Mouse (Mus musculus) lung, embryonic 16.5 days (tissue): ENCODE measurements around the gene Poc1a. TPM values are rescaled to one million over a fixed set of nuclear protein-coding genes. Genes with fewer than 3 reads are reported as not detected.

Experiments used
- ATAC-seq: fragments of 200-750 bp; cut with Nextera tagmentation; 2 replicates; pipeline ENCODE4 v1.8.0; 2017; ENCODE audit warnings: low read depth, mild to moderate bottlenecking, moderate library complexity
- H3K27ac ChIP-seq: fragments of 300-500 bp; sonication (generic); 2 replicates; pipeline ENCODE4 v1.5.1; 2014; ENCODE audit warnings: mild to moderate bottlenecking, control low read depth, low read length
- H3K27me3 ChIP-seq: fragments of 300-500 bp; sonication (generic); 2 replicates; pipeline ENCODE4 v1.6.1; 2014; ENCODE audit warnings: low read depth, low read length, mixed read lengths; ENCODE audit not compliant: control insufficient read depth, insufficient read depth
- H3K36me3 ChIP-seq: fragments of 300-500 bp; sonication (generic); 2 replicates; pipeline ENCODE4 v1.6.1; 2014; ENCODE audit warnings: low read length; ENCODE audit not compliant: control insufficient read depth, insufficient read depth
- H3K4me1 ChIP-seq: fragments of 300-500 bp; sonication (generic); replicated peaks from 2 replicates; pipeline ENCODE4 v1.6.1; 2014; ENCODE audit warnings: low read length, mixed read lengths; ENCODE audit not compliant: control insufficient read depth, insufficient read depth
- H3K4me2 ChIP-seq: fragments of 300-500 bp; sonication (generic); 2 replicates; pipeline ENCODE4 v1.6.1; 2014; ENCODE audit warnings: low read depth, low read length, control low read depth
- H3K4me3 ChIP-seq: fragments of 300-500 bp; sonication (generic); 2 replicates; pipeline ENCODE4 v1.5.1; 2014; ENCODE audit warnings: mild to moderate bottlenecking, low read length, control low read depth
- H3K9ac ChIP-seq: fragments of 300-500 bp; sonication (generic); 2 replicates; pipeline ENCODE4 v1.6.1; 2014; ENCODE audit warnings: low read length, control low read depth
- H3K9me3 ChIP-seq: fragments of 300-500 bp; sonication (generic); 2 replicates; pipeline ENCODE4 v1.6.1; 2016; ENCODE audit warnings: low read length; ENCODE audit not compliant: control insufficient read depth
- WGBS: fragments of 180-500 bp; shearing (Covaris S2); extraction: QIAGEN DNeasy Blood & Tissue Kit; methylation state at CpG from one replicate; pipeline ENCODE4 v1.1.7; 2014; 5-methylcytosine and 5-hydroxymethylcytosine counted together
- polyA plus RNA-seq: library from polyadenylated mRNA; unstranded; fragments of >200 nt; fragmentation: Nextera tagmentation; extraction: Ambion mirVana; gene quantifications from 2 replicates; pipeline ENCODE4 v1.2.1, GENCODE M21; 2015

Poc1a gene
- polyA plus RNA-seq, 1 experiment from 2014 or later = 32.3 TPM

- no peaks in the 10 kb centered on the region for H3K9me3 ChIP-seq
- H3K36me3 ChIP-seq = no peaks in the 10 kb centered on the region
- no peak for ATAC-seq
- no peak overlapping the region for H3K4me2 ChIP-seq
- no peaks in the 10 kb centered on the region for H3K27me3 ChIP-seq
- H3K4me1 ChIP-seq = peaks cover 10% of the 10 kb centered on the region
- no peak overlapping the region for H3K27ac ChIP-seq
- no peak overlapping the region for H3K4me3 ChIP-seq
- WGBS = 72% methylated on average over 10 of the region's 10 CpGs
- H3K9ac ChIP-seq = no peak overlapping the region
Observed at GRCm38 (mm10) chr9:106348281-106348680, 67.4 kb downstream of the Poc1a start.

DNA sequence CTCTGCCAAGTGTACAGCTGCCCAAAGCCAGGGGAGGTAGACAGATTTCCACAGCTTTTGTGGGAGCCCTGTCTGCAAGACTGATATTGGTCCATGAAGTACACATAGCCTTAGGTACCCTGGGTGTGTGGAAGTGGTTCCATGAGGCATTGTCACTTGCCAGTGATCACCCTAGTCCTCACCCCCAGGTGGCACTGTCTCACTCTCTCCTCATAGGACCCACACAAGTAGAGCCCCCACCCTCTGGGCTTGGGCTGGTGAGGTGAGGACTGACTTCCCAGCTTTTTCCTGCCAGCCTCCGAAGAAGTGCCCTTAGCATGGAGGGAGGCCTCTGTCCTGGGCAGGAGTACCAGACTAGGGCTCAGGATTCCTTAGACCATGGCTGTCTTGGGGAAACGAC is 68.2 kb downstream of the Poc1a start:
- H3K9ac ChIP-seq = 0 out of 2 replicates have a peak overlapping the region, but pooled peaks have one; percentile 21
- 37% methylated on average over 2 of the region's 2 CpGs for WGBS
- H3K4me1 ChIP-seq = peaks cover 12% of the 10 kb centered on the region
- no peaks in the 10 kb centered on the region for H3K27me3 ChIP-seq
- H3K4me2 ChIP-seq = no peak overlapping the region
- ATAC-seq = peak; percentile 57
- H3K4me3 ChIP-seq = no peak overlapping the region
- H3K27ac ChIP-seq = no peak overlapping the region
- no peaks in the 10 kb centered on the region for H3K9me3 ChIP-seq
- H3K36me3 ChIP-seq = no peaks in the 10 kb centered on the region

- H3K4me3 ChIP-seq = no peak overlapping the region
- no peak overlapping the region for H3K9ac ChIP-seq
- no peak for ATAC-seq
- no peaks in the 10 kb centered on the region for H3K9me3 ChIP-seq
- peaks cover 14% of the 10 kb centered on the region for H3K4me1 ChIP-seq
- H3K27me3 ChIP-seq = no peaks in the 10 kb centered on the region
- no peak overlapping the region for H3K4me2 ChIP-seq
- no peak overlapping the region for H3K27ac ChIP-seq
- no peaks in the 10 kb centered on the region for H3K36me3 ChIP-seq
- 64% methylated on average over 6 of the region's 6 CpGs for WGBS
Observed at GRCm38 (mm10) chr9:106351178-106351577, 70.3 kb downstream of the Poc1a start.

DNA sequence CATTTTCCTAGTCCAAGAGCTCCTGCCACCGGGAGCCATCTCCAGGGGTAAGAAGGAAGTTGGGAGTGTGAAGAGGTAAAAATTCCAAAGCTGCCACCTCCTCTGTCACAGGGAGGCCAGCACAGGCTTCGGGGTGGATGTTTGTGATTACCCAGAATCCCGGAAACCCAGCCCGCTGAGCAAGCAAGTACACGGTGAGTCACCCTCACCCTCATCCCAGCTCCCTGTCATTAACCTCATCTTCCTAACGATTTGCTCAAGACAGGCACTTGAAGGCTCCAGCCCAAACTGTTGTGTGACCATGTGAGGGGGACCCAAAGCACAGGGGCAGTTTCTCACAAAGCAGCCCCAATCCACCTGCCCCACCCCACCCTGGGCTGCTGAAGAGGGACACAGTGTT is 72.9 kb downstream of the Poc1a start:
- no peak overlapping the region for H3K9ac ChIP-seq
- H3K4me1 ChIP-seq = peaks cover 17% of the 10 kb centered on the region
- H3K27ac ChIP-seq = no peak overlapping the region
- ATAC-seq = no peak
- no peak overlapping the region for H3K4me3 ChIP-seq
- 26% methylated on average over 6 of the region's 6 CpGs for WGBS
- no peaks in the 10 kb centered on the region for H3K36me3 ChIP-seq
- H3K9me3 ChIP-seq = no peaks in the 10 kb centered on the region
- no peaks in the 10 kb centered on the region for H3K27me3 ChIP-seq
- H3K4me2 ChIP-seq = no peak overlapping the region

DNA sequence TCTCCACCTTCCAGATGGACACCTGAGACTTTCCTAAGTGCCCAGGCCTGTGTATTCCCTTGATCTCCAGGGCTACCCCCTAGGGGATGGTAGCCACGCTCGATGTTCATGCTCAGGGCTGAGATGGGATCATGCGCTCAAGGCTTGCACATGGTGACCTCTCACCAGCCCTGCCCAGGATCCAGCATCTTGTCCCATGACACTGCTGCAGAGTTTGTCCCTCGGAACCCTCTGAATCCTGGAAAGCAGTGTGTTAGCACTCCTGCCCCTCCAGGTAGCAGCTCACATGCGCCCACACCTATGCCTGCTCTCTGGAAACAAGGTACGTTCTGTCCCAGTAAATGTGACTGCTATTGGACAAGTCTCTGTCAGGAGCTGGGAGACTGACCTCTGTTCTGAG is 73.9 kb downstream of the Poc1a start:
- Histone ChIP-seq H3K4me3 (no peak overlapping the region), H3K9ac (no peak overlapping the region), H3K9me3 (no peaks in the 10 kb centered on the region), H3K4me2 (no peak overlapping the region), H3K27ac (no peak overlapping the region), H3K36me3 (no peaks in the 10 kb centered on the region), H3K4me1 (peaks cover 14% of the 10 kb centered on the region), H3K27me3 (no peaks in the 10 kb centered on the region)
- WGBS = 87% methylated on average over 6 of the region's 6 CpGs
- no peak for ATAC-seq

- Histone ChIP-seq H3K4me2 (no peak overlapping the region), H3K9ac (no peak overlapping the region), H3K27ac (no peak overlapping the region), H3K4me1 (peaks cover 14% of the 10 kb centered on the region), H3K27me3 (no peaks in the 10 kb centered on the region), H3K4me3 (no peak overlapping the region), H3K36me3 (no peaks in the 10 kb centered on the region), H3K9me3 (no peaks in the 10 kb centered on the region)
- ATAC-seq = no peak
- WGBS = 74% methylated on average over 10 of the region's 10 CpGs
Observed at GRCm38 (mm10) chr9:106355217-106355974, 74.5 kb downstream of the Poc1a start.

DNA sequence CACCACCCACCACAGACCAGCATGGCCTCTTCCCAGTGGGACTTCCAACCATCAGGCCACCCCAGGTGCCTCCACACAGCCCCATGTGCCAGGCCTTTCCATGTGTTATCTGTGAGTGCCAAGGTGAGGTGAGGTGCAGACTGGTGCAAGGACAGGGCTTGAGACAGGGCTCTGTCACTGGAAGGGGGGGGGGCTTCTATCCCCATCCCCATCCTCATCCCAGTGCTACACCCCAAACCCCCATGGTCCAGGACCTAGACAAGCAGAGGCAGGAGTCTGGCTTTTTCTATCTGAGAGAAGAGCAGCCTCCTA is 75.1 kb downstream of the Poc1a start:
- H3K9me3 ChIP-seq = no peaks in the 10 kb centered on the region
- H3K27ac ChIP-seq = peak overlapping the region; percentile 33; the same call in 1 of the 2 replicates
- H3K36me3 ChIP-seq = no peaks in the 10 kb centered on the region
- H3K9ac ChIP-seq = no peak overlapping the region
- H3K27me3 ChIP-seq = no peaks in the 10 kb centered on the region
- no peak overlapping the region for H3K4me2 ChIP-seq
- no peak for ATAC-seq
- peaks cover 14% of the 10 kb centered on the region for H3K4me1 ChIP-seq
- no peak overlapping the region for H3K4me3 ChIP-seq

GRCm38 (mm10) chr9:106356323-106356844 is 75.5 kb downstream of the Poc1a start:
- Histone ChIP-seq H3K27ac (peak overlapping the region; percentile 33; the same call in 1 of the 2 replicates), H3K27me3 (no peaks in the 10 kb centered on the region), H3K4me1 (peaks cover 14% of the 10 kb centered on the region), H3K4me3 (no peak overlapping the region), H3K9ac (no peak overlapping the region), H3K9me3 (no peaks in the 10 kb centered on the region), H3K4me2 (no peak overlapping the region), H3K36me3 (no peaks in the 10 kb centered on the region)
- WGBS = 62% methylated on average over 7 of the region's 10 CpGs
- ATAC-seq = peak; percentile 35

DNA sequence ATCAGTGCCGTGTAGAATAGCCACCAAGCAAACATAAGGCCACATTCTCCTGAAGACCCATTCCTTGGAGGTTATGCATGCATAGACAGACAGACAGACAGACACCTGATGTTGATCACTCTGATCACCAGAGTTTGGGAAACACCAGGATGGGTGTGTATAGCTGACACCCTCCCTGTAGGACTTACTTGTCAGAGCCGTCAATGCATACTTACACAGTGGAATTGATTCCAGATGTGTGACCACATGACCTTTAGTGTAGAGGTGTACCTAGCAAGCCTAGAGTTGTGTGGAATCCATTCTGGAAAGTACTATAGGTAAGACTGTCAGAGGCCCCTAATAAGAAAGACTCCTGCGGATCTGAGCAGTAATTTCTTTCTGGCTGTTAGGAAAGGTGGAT is 76.3 kb downstream of the Poc1a start:
- H3K27ac ChIP-seq = no peak overlapping the region
- no peak overlapping the region for H3K4me3 ChIP-seq
- 68% methylated on average over 3 of the region's 3 CpGs for WGBS
- no peak overlapping the region for H3K4me2 ChIP-seq
- no peaks in the 10 kb centered on the region for H3K27me3 ChIP-seq
- H3K4me1 ChIP-seq = peaks cover 14% of the 10 kb centered on the region
- no peak overlapping the region for H3K9ac ChIP-seq
- H3K9me3 ChIP-seq = no peaks in the 10 kb centered on the region
- H3K36me3 ChIP-seq = no peaks in the 10 kb centered on the region
- ATAC-seq = no peak
